In the genomic region with DNA sequence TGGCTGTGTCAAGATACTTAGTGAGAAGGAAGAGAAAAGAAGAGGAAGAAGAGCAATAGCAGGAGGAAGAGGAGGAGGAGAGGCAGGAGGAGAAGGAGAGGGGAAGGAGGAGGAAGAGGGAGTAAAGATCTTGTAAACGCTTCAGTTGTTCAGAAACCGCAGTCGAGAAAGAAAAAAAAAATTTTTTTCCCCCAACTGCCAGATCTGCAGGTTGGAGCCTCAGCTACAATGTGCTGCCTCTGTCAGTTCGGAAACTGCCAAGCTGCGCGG, we compare ENCODE assay signal across 7 mouse cellular contexts. TPM values are rescaled to one million over a fixed set of nuclear protein-coding genes. Genes with fewer than 3 reads are reported as not detected.
DNase-seq lines count a peak whose midpoint lies in the region; ATAC-seq and TF ChIP-seq lines count a peak whose summit lies in the region.

No protein-coding gene starts in this region.

- peak overlapping the region; percentile 84 for H3K4me3 ChIP-seq in lung, embryonic 16.5 days (ENCODE audit: low read length)
- H3K4me3 ChIP-seq in embryonic facial prominence, embryonic 15.5 days (replicated peaks): peak overlapping the region; percentile 78
- H3K4me3 ChIP-seq in limb, embryonic 10.5 days: peak overlapping the region; percentile 74
- peak overlapping the region; percentile 87 for H3K4me3 ChIP-seq in olfactory bulb, adult 2 months (ENCODE audit: insufficient read depth, low read depth, low read length)

- TF ChIP-seq POLR2A in olfactory bulb, adult 2 months (IDR thresholded peaks at IDR 0.05; ENCODE audit: insufficient read depth, low read depth, low read length): no peak

- peaks cover 23% of the 10 kb centered on the region for H3K4me1 ChIP-seq in lung, embryonic 16.5 days (replicated peaks; ENCODE audit: control insufficient read depth, insufficient read depth, low read length)
- H3K4me1 ChIP-seq in embryonic facial prominence, embryonic 15.5 days: peaks cover 41% of the 10 kb centered on the region
- peaks cover 50% of the 10 kb centered on the region for H3K4me1 ChIP-seq in limb, embryonic 10.5 days
- H3K4me1 ChIP-seq in olfactory bulb, adult 2 months (ENCODE audit: control insufficient read depth, insufficient read depth, low read length): peaks cover 17% of the 10 kb centered on the region

- no peaks in the 10 kb centered on the region for H3K9me3 ChIP-seq in lung, embryonic 16.5 days (ENCODE audit: control insufficient read depth, low read length)
- H3K9me3 ChIP-seq in embryonic facial prominence, embryonic 15.5 days (replicated peaks): no peaks in the 10 kb centered on the region
- no peaks in the 10 kb centered on the region for H3K9me3 ChIP-seq in limb, embryonic 10.5 days (replicated peaks)

- peak overlapping the region; percentile 91 for H3K4me2 ChIP-seq in lung, embryonic 16.5 days (ENCODE audit: low read depth, low read length)
- peak overlapping the region; percentile 100 for H3K4me2 ChIP-seq in embryonic facial prominence, embryonic 15.5 days (replicated peaks)

- peak overlapping the region; percentile 90 for H3K27ac ChIP-seq in lung, embryonic 16.5 days (ENCODE audit: low read length)
- peak overlapping the region; percentile 77 for H3K27ac ChIP-seq in embryonic facial prominence, embryonic 15.5 days (replicated peaks)
- peak overlapping the region; percentile 88 for H3K27ac ChIP-seq in limb, embryonic 10.5 days
- peak overlapping the region; percentile 91 for H3K27ac ChIP-seq in olfactory bulb, adult 2 months (ENCODE audit: insufficient read depth, low read depth, low read length)

- no peaks in the 10 kb centered on the region for H3K36me3 ChIP-seq in lung, embryonic 16.5 days (ENCODE audit: control insufficient read depth, insufficient read depth, low read length)
- H3K36me3 ChIP-seq in embryonic facial prominence, embryonic 15.5 days: 0 out of 2 replicates have a peak, but pooled peaks cover 4% of the 10 kb centered on the region
- H3K36me3 ChIP-seq in limb, embryonic 10.5 days: peaks cover 5% of the 10 kb centered on the region; the same call in 1 of the 2 replicates

- TF ChIP-seq CTCF in olfactory bulb, adult 2 months (IDR thresholded peaks at IDR 0.05; ENCODE audit: insufficient read depth, low read depth, low read length): no peak

- ATAC-seq in lung, embryonic 16.5 days (ENCODE audit: low read depth): no peak
- no peak for ATAC-seq in embryonic facial prominence, embryonic 15.5 days (ENCODE audit: insufficient number of reproducible peaks, low FRiP score, low TSS enrichment, low read depth)

- no peak for DNase-seq in lung, postnatal 10 days
- DNase-seq in limb, embryonic 10.5 days (ENCODE audit: low spot score): no peak
- DNase-seq in spleen, adult 12 weeks (ENCODE audit: low spot score): no peak
- DNase-seq in embryo, embryonic 10 days (ENCODE audit: low spot score): no peak

- H3K27me3 ChIP-seq in lung, embryonic 16.5 days (ENCODE audit: control insufficient read depth, insufficient read depth, low read depth, low read length): no peaks in the 10 kb centered on the region; the same call in 1 of the 2 replicates
- no peaks in the 10 kb centered on the region for H3K27me3 ChIP-seq in embryonic facial prominence, embryonic 15.5 days
- H3K27me3 ChIP-seq in limb, embryonic 10.5 days (ENCODE audit: low read depth, poor library complexity, severe bottlenecking): peaks cover 42% of the 10 kb centered on the region

- H3K9ac ChIP-seq in lung, embryonic 16.5 days (ENCODE audit: low read length): peak overlapping the region; percentile 88
- H3K9ac ChIP-seq in embryonic facial prominence, embryonic 15.5 days: peak overlapping the region; percentile 47

- 0% methylated on average over 6 of the region's 6 CpGs for WGBS in lung, embryonic 16.5 days
- 0% methylated on average over 6 of the region's 6 CpGs for WGBS in embryonic facial prominence, embryonic 15.5 days
- WGBS in limb, embryonic 10.5 days: 0% methylated on average over 6 of the region's 6 CpGs
- WGBS in olfactory bulb, adult 2 months: 3% methylated on average over 6 of the region's 6 CpGs

RNA-seq across cellular contexts. Expression of a gene that starts 0.8 kb away (rescaled TPM):
- polyA plus RNA-seq in lung, embryonic 16.5 days (2015; fragmentation: Nextera tagmentation; extraction: Ambion mirVana): 86.4 and 88.9 TPM in 2 replicates
- polyA plus RNA-seq in embryonic facial prominence, embryonic 15.5 days (2015; fragmentation: Nextera tagmentation; extraction: Ambion mirVana): 68.8 and 84.8 TPM in 2 replicates
- 21.8 and 30.3 TPM in 2 replicates for polyA plus RNA-seq in limb, embryonic 10.5 days (2016; fragmentation: Nextera tagmentation; extraction: Ambion mirVana)
- not detected in 2 replicates for polyA plus RNA-seq in olfactory bulb, adult 2 months (2012; ENCODE audit: insufficient read depth, insufficient read length, low replicate concordance, missing spikeins)
